Mouse (Mus musculus): ENCODE results near the gene Nfatc2ip.

Gene Nfatc2ip

GRCm38 (mm10) chr7:126355847-126356597 is 40.5 kb downstream of the Nfatc2ip start:
- no peak for DNase-seq (ENCODE audit: low read depth, low spot score)

- no peak for DNase-seq (ENCODE audit: low read depth, low spot score)
Measured at GRCm38 (mm10) chr7:126354738-126355614, 41.6 kb downstream of the Nfatc2ip start.

- no peak for DNase-seq (ENCODE audit: low read depth, low spot score)
Measured at GRCm38 (mm10) chr7:126353994-126354365, 42.6 kb downstream of the Nfatc2ip start.

- DNase-seq (ENCODE audit: low read depth, low spot score): no peak
Measured at GRCm38 (mm10) chr7:126353251-126353993, 43.1 kb downstream of the Nfatc2ip start.

GRCm38 (mm10) chr7:126351419-126351951 is 45.1 kb downstream of the Nfatc2ip start:
- no peak for DNase-seq (ENCODE audit: low read depth, low spot score)

- DNase-seq (ENCODE audit: low read depth, low spot score): no peak
Measured at GRCm38 (mm10) chr7:126350748-126351418, 45.7 kb downstream of the Nfatc2ip start.

- DNase-seq (ENCODE audit: low read depth, low spot score): no peak
Measured at GRCm38 (mm10) chr7:126348293-126348692, 48.2 kb downstream of the Nfatc2ip start.

GRCm38 (mm10) chr7:126347098-126347497 is 49.4 kb downstream of the Nfatc2ip start:
- no peak for DNase-seq (ENCODE audit: low read depth, low spot score)

GRCm38 (mm10) chr7:126345969-126346368 is 50.6 kb downstream of the Nfatc2ip start:
- no peak for DNase-seq (ENCODE audit: low read depth, low spot score)

GRCm38 (mm10) chr7:126345557-126345956 is 51.0 kb downstream of the Nfatc2ip start:
- no peak for DNase-seq (ENCODE audit: low read depth, low spot score)

- DNase-seq (ENCODE audit: low read depth, low spot score): no peak
Measured at GRCm38 (mm10) chr7:126340896-126341295, 55.6 kb downstream of the Nfatc2ip start.

- no peak for DNase-seq (ENCODE audit: low read depth, low spot score)
Measured at GRCm38 (mm10) chr7:126340206-126340618, 56.3 kb downstream of the Nfatc2ip start.

- DNase-seq (ENCODE audit: low read depth, low spot score): no peak
Measured at GRCm38 (mm10) chr7:126339521-126339971, 57.0 kb downstream of the Nfatc2ip start.

- no peak for DNase-seq (ENCODE audit: low read depth, low spot score)
Measured at GRCm38 (mm10) chr7:126338906-126339305, 57.6 kb downstream of the Nfatc2ip start.

GRCm38 (mm10) chr7:126335556-126335955 is 61.0 kb downstream of the Nfatc2ip start:
- DNase-seq (ENCODE audit: low read depth, low spot score): no peak

Data from skeletal muscle tissue, adult 2 months (tissue).